Mouse (Mus musculus) ES-Bruce4 (cell line): ENCODE data around the gene Kyat3.

Experiments
- CTCF ChIP-seq: IDR thresholded peaks from one replicate; pipeline ENCODE4 v1.8.1; 2011; ENCODE audit warnings: low read depth, low read length
- EP300 ChIP-seq: IDR thresholded peaks from 2 replicates; pipeline ENCODE4 v1.6.1; 2011; ENCODE audit warnings: low read depth, low read length; ENCODE audit not compliant: insufficient read depth
- POLR2A ChIP-seq: IDR thresholded peaks from one replicate; pipeline ENCODE4 v1.8.1; 2011; ENCODE audit warnings: low read length; ENCODE audit not compliant: insufficient read depth

DNA sequence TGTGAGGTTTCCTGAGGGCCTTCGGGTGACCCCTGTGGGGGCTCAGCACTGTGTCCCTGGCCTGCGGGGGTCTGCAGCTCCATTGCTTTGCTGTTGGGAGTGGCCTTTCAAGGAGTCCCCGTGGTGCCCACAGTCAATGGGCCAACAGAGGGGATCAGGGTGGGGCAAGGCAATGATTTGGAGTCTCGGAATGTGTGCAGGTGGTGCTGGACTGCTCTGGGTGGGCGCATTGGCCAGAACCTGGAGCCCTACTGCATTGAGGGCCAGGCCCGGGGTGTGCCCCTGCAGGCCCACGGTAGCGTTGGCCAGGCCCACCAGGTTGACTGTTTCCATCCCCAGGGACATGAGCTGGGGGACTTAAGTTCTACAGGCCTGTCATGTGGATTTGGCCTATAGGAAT, 36.1 kb upstream of the Kyat3 start:
- TF ChIP-seq CTCF (no peak), EP300 (no peak), POLR2A (no peak)
